Mouse (Mus musculus) kidney, adult 8-10 months (tissue): ENCODE measurements at regions not wholly inside any gene's neighbourhood (a gene's known extent, or its start where the extent isn't known, plus 50 kb on each side); places are given as distances from the start of the nearest gene placed in this dataset.
A peak's percentile ranks its signal among the peaks of the same experiment; 100 is the strongest.

ENCODE experiments used
- DNase-seq, 2 experiments: peaks; one replicate each; pipeline ENCODE4 v3.0.0; 2022

- peak; percentile 9 to 25 for DNase-seq
Measured at GRCm38 (mm10) chr13:73405720-73406629, 61.0 kb upstream of the Lpcat1 start.

- no peak for DNase-seq
Measured at GRCm38 (mm10) chr13:73400921-73401320, 66.1 kb upstream of the Lpcat1 start.

- no peak for DNase-seq
Measured at GRCm38 (mm10) chr13:73397033-73397432, 68.7 kb upstream of the Ndufs6 start.

- DNase-seq, result no peak
Measured at GRCm38 (mm10) chr13:73395856-73396255, 67.5 kb upstream of the Ndufs6 start.

GRCm38 (mm10) chr13:73389051-73389450, 60.7 kb upstream of the Ndufs6 start:
- no peak for DNase-seq

- DNase-seq, result peak in 1 of 2 experiments; percentile 32
Measured at GRCm38 (mm10) chr13:73383585-73383984, 55.2 kb upstream of the Ndufs6 start.
